Mouse (Mus musculus) splenic B cell, adult 2 months (primary cell): Measurements from ENCODE around the gene Prpf6.
A peak's percentile ranks its signal among the peaks of the same experiment; 100 is the strongest.

Source experiments
- DNase-seq: peaks from one replicate; pipeline ENCODE4 v3.0.0-alpha.2; 2011; ENCODE audit warnings: low read depth, low spot score
- H3K27me3 ChIP-seq: 2 replicates; pipeline ENCODE4 v1.6.1; 2012; ENCODE audit warnings: mild to moderate bottlenecking, low read length, moderate library complexity, mixed read lengths; ENCODE audit not compliant: control insufficient read depth, poor library complexity, insufficient read depth, severe bottlenecking
- H3K36me3 ChIP-seq: 2 replicates; pipeline ENCODE4 v1.6.1; 2012; ENCODE audit warnings: mild to moderate bottlenecking, low read length, moderate library complexity, mixed read lengths; ENCODE audit not compliant: control insufficient read depth, poor library complexity, insufficient read depth, severe bottlenecking

Prpf6 gene

GRCm38 (mm10) chr2:181598454-181599351, 7.0 kb downstream of the Prpf6 start, which contains the start of gene Samd10:
Gene Samd10 (minus strand): TSS chr2:181599212.
- Histone ChIP-seq H3K27me3 (no peaks in the 10 kb centered on the region), H3K36me3 (no peaks in the 10 kb centered on the region)
- DNase-seq, result peak; percentile 72

- DNase-seq, result no peak
- Histone ChIP-seq H3K27me3 (no peaks in the 10 kb centered on the region), H3K36me3 (no peaks in the 10 kb centered on the region)
These were observed 8.6 kb downstream of the Prpf6 start for GRCm38 (mm10) chr2:181600226-181600758.

- DNase-seq, result peak; percentile 98
- H3K27me3 ChIP-seq, result no peaks in the 10 kb centered on the region
- H3K36me3 ChIP-seq, result no peaks in the 10 kb centered on the region
These were observed 9.4 kb downstream of the Prpf6 start for GRCm38 (mm10) chr2:181600828-181601750.

GRCm38 (mm10) chr2:181601751-181602145, 10.1 kb downstream of the Prpf6 start:
- no peaks in the 10 kb centered on the region for H3K36me3 ChIP-seq
- no peaks in the 10 kb centered on the region for H3K27me3 ChIP-seq
- no peak for DNase-seq

- no peaks in the 10 kb centered on the region for H3K36me3 ChIP-seq
- H3K27me3 ChIP-seq, result no peaks in the 10 kb centered on the region
- DNase-seq, result no peak
These were observed 10.7 kb downstream of the Prpf6 start for GRCm38 (mm10) chr2:181602367-181602766.

- no peak for DNase-seq
- Histone ChIP-seq H3K27me3 (no peaks in the 10 kb centered on the region), H3K36me3 (peaks cover 13% of the 10 kb centered on the region; the same call in 1 of the 2 replicates)
These were observed 27.3 kb downstream of the Prpf6 start for GRCm38 (mm10) chr2:181618761-181619495.

- no peaks in the 10 kb centered on the region for H3K27me3 ChIP-seq
- peak; percentile 36 for DNase-seq
- peaks cover 12% of the 10 kb centered on the region; the same call in 1 of the 2 replicates for H3K36me3 ChIP-seq
These were observed 31.7 kb downstream of the Prpf6 start for GRCm38 (mm10) chr2:181623401-181623800.

DNA sequence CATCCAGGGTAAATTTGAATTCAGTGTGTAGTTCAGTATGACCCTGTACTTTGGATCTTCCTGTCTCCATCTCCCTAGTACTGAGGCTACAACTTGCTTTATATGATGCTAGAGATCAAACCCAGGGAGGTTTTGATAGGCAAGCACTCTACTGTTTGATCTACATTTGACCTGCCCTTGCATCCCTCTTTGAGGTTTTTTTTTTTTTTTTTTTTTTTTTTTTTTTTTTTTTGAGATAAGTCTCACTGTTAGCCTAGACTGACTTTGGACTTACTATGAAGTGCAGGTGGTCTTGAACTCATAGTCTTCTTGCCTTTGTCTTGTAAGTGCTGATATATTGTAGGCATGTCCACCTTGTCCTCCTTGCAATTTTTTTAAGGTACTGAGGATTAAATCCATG, 36.8 kb downstream of the Prpf6 start:
- no peak for DNase-seq
- Histone ChIP-seq H3K36me3 (peaks cover 12% of the 10 kb centered on the region; the same call in 1 of the 2 replicates), H3K27me3 (no peaks in the 10 kb centered on the region)

- no peaks in the 10 kb centered on the region for H3K27me3 ChIP-seq
- DNase-seq, result no peak
- peaks cover 17% of the 10 kb centered on the region for H3K36me3 ChIP-seq
These were observed 41.0 kb downstream of the Prpf6 start for GRCm38 (mm10) chr2:181632624-181633023.

- Histone ChIP-seq H3K27me3 (no peaks in the 10 kb centered on the region), H3K36me3 (peaks cover 27% of the 10 kb centered on the region)
- DNase-seq, result no peak
These were observed 44.2 kb downstream of the Prpf6 start for GRCm38 (mm10) chr2:181635865-181636264.

DNA sequence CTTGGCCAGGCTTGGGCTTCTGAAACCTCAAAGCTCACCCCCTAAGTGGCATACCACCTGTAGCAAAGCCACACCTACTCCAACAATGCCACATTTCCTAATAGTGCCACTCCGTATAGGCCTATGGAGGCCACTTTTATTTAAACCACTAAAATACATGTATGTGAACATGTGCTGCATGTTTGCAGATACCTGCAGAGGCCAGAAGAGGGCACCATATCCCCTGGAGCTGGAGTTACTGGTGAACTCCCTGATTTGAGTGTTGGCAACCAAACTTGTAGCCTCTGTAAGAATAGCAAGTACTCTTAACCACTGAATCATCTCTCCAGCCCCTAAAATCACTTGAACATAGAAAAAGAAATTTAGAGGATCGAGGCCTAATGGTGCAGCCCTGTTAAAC, 52.7 kb downstream of the Prpf6 start:
- DNase-seq, result peak; percentile 69
- H3K27me3 ChIP-seq, result no peaks in the 10 kb centered on the region
- peaks cover 26% of the 10 kb centered on the region for H3K36me3 ChIP-seq

DNA sequence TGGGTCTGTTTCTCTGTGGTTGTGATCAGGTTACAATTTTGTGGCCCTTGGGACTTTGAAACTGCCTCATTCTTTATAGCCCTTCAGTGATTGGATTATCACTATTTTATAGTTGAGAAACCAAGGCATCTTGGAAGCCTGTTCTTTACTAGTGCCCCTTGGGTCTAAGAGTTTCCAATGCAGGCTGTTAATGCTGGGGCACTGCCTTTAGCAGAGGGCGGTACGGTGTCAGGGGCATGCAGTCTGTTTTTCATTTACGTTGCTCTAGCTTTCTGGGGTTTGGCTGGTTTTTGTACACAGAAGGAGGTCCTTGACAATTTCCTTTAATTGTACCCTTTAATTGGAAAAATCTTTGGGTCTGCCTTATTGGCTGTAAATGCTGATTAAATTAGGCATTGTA, 54.0 kb downstream of the Prpf6 start:
- no peak for DNase-seq
- no peaks in the 10 kb centered on the region for H3K27me3 ChIP-seq
- H3K36me3 ChIP-seq, result peaks cover 28% of the 10 kb centered on the region

DNA sequence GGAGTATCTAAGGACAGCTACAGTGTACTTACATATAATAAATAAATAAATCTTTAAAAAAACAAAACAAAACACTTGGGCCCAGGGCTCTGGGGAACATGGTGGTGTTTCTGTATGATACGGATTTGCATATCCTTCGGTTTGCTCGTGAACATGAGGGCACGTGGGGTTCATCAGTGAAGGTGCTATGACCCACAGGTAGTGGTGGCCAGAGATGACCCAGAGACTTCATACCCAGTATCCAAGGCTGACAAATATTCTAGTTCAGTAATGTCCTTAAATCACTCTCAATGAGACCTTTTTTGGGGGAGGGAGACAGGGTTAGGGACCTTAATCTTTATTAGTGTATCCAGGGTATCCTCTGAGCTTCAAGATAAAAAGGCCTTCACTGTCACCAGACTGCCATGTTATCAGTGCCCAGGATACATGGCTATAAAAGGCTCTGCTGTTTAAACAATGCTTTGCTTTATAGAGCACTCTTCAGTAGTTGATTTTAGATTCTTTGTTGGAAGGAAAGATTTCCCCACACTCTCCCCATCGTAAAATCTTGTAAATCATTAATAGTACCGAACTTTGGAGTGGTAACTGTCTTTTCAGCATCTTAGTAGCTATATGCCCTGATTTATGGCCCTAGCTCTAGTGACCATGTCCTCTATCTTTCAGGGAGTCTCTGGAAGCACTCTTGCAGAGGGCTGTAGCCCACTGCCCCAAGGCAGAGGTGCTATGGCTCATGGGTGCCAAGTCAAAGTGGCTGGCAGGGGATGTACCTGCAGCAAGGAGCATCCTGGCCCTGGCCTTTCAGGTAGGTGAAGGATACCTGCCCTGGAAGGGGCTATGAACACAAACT, 55.2 kb downstream of the Prpf6 start:
- Histone ChIP-seq H3K36me3 (peaks cover 28% of the 10 kb centered on the region), H3K27me3 (no peaks in the 10 kb centered on the region)
- DNase-seq, result no peak
